Mouse (Mus musculus) heart, adult 2 months (tissue): ENCODE results near the gene Srgap1. TPM values are rescaled to one million over a fixed set of nuclear protein-coding genes. Genes with fewer than 3 reads are reported as not detected.

ENCODE experiments used
- DNase-seq, 2 experiments: peaks; one replicate each; pipeline ENCODE4 v3.0.0; 2021
- H3K27ac ChIP-seq: fragments of 200-600 bp; 2 replicates; pipeline ENCODE4 v1.8.1; 2022
- H3K27me3 ChIP-seq: fragments of 200-500 bp; 2 replicates; pipeline ENCODE4 v1.6.1; 2012; ENCODE audit warnings: mild to moderate bottlenecking, low read length, inconsistent platforms, mixed read lengths; ENCODE audit not compliant: control insufficient read depth, insufficient read depth
- H3K36me3 ChIP-seq: fragments of 200-500 bp; 2 replicates; pipeline ENCODE4 v1.6.1; 2012; ENCODE audit warnings: low read length, inconsistent platforms; ENCODE audit not compliant: control insufficient read depth, insufficient read depth
- H3K4me1 ChIP-seq: fragments of 200-500 bp; 2 replicates; pipeline ENCODE4 v1.6.1; 2011; ENCODE audit warnings: low read length; ENCODE audit not compliant: control insufficient read depth, insufficient read depth
- H3K4me3 ChIP-seq: fragments of 200-600 bp; 2 replicates; pipeline ENCODE4 v1.8.1; 2022
- H3K79me2 ChIP-seq: fragments of 200-500 bp; replicated peaks from 2 replicates; pipeline ENCODE4 v1.6.1; 2012; ENCODE audit warnings: mild to moderate bottlenecking, inconsistent platforms, low read length, moderate library complexity, mixed read lengths; ENCODE audit not compliant: control insufficient read depth, insufficient read depth
- H3K9ac ChIP-seq: fragments of 200-500 bp; 2 replicates; pipeline ENCODE4 v1.6.1; 2012; ENCODE audit warnings: low read depth, mild to moderate bottlenecking, control low read depth, inconsistent platforms, low read length, mixed read lengths
- CTCF ChIP-seq: fragments of 200-600 bp; IDR thresholded peaks from 2 replicates; pipeline ENCODE4 v1.8.1; 2022; ENCODE audit warnings: antibody characterized with exemption, mild to moderate bottlenecking, moderate library complexity
- EP300 ChIP-seq: fragments of 200-500 bp; IDR thresholded peaks from 2 replicates; pipeline ENCODE4 v1.6.1; 2011; ENCODE audit warnings: low read depth, low read length, control low read depth; ENCODE audit not compliant: insufficient read depth
- POLR2A ChIP-seq: fragments of 200-500 bp; IDR thresholded peaks from 2 replicates; pipeline ENCODE4 v1.6.1; 2011; ENCODE audit warnings: mild to moderate bottlenecking, low read depth, low read length, control low read depth; ENCODE audit not compliant: insufficient read depth
- WGBS: fragments of 180-500 bp; shearing (Covaris S2); methylation state at CpG from one replicate; pipeline ENCODE4 v1.1.7; 2018; 5-methylcytosine and 5-hydroxymethylcytosine counted together
- intact Hi-C: fragments of 180-260 bp; cut with DNase I; formaldehyde crosslinking; loops from one replicate; pipeline ENCODE4 v1.15.1; 2025
- long read RNA-seq: library from polyadenylated mRNA; stranded (forward); transcript quantifications from one replicate; pipeline ENCODE4 v2.0.0, GENCODE M21; 2021
- polyA plus RNA-seq: library from polyadenylated mRNA; depleted of rRNA; stranded (reverse); fragments of >200 nt; gene quantifications from 2 replicates; pipeline ENCODE4 v1.2.3, GENCODE M21; 2012; rRNA removed
- total RNA-seq, 2 experiments: library from RNA; stranded (reverse); gene quantifications; 2 replicates each; pipeline ENCODE4 v1.2.3; 2021

The Srgap1 gene
- total RNA-seq (1 to 10 TPM; 1.1 to 2.1 TPM), polyA plus RNA-seq (1.3 and 1.9 TPM in 2 replicates)
- long read RNA-seq, partial matches to known transcripts, result 0 of 2 reads
- long read RNA-seq, other reads (novel, unspliced or antisense), result 2 of 2 reads

DNA sequence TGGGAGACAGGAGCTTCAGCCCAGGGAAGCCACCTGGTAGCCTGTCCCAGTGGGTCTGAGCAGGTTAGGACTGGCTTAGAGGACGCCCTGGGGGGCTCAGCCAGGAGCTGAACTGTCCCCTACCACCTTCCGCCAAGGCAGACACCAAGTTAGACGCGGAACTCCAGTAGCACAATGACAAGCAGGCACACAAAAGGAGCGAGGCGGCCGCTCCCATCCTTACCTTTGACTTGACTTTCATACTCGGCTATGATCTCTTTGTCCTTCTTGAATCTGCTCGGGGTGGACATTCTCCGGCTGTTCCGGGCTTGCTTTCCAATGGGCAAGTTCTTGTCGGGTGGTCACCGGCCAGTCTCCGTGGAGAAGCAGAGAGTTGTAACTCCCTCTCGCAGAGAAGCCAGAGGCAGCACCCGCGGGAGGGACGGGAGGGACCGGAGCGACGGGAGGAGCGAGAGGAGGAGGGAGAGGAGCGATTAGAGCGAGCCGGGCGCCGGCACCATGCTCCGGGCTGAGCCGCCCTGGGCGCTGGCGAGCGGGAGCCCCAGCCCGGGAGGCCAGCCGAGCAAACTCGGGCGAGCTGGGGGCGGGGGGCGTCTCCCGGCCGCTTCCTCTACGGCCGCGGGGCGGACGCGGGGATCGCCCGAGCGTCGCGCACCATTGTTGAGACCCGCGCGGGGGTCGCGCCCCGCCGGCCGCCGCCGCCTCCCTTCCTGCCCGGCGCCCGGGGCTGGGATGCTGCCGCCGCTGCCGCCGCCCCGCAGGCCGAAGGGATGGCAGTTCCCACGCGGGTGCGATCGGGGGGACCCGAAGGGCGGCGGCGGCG, at the start of gene Srgap1:
Srgap1 (minus strand) TSS at position 412 of the 823 bp plus-strand sequence.
- peak; percentile 72 to 75 for DNase-seq
- no peak for TF ChIP-seq POLR2A
- no peak for TF ChIP-seq EP300
- TF ChIP-seq CTCF, result no peak
- no peaks in the 10 kb centered on the region for H3K36me3 ChIP-seq
- no peaks in the 10 kb centered on the region for H3K4me1 ChIP-seq
- no peaks in the 10 kb centered on the region for H3K27me3 ChIP-seq
- peak within 1 kb of the TSS; percentile 74 for H3K9ac ChIP-seq
- intact Hi-C loops, result loop anchor here (1.0 to 5.0 kb wide), 3 partner anchors 75 to 214 kb away; no protein-coding TSS in a partner anchor
- peak within 1 kb of the TSS; percentile 64 for H3K4me3 ChIP-seq
- 1% methylated on average over 68 of the region's 79 CpGs for WGBS
- H3K27ac ChIP-seq, result peak within 1 kb of the TSS; percentile 65
- no peaks in the 10 kb centered on the region for H3K79me2 ChIP-seq

DNA sequence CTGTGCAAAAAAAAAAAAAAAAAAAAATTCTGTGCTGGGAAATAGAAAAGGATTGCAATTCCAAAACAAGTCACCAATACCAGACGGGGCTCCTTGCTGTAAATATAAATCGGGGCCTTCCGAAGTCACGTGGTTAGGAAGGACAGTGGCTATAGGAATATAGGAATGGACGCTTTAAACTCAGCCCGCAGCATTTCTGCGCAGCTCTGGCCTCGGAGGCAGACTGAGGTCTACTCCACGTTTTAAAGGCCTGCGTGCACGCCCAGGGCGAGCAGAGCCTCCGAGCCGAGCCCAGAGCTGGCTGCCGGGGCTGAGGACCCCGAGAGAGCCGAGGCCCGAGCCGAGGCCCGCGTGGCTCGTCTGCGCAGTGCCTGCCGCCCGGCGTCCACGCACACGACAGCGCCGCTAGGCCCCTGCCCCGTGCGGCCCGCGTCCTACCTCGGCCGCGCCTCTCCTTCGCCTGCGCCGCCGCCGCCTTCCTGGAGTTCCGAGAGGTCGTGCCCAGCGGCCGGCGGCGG, 49.4 kb upstream of the Srgap1 start:
- Histone ChIP-seq H3K9ac (peak overlapping the region; percentile 95), H3K27ac (peak overlapping the region; percentile 84), H3K4me3 (peak overlapping the region; percentile 57), H3K4me1 (no peaks in the 10 kb centered on the region; the same call in 1 of the 2 replicates), H3K36me3 (peaks cover 9% of the 10 kb centered on the region), H3K27me3 (no peaks in the 10 kb centered on the region), H3K79me2 (no peaks in the 10 kb centered on the region)
- TF ChIP-seq POLR2A (no peak), CTCF (no peak), EP300 (no peak)
- DNase-seq, result no peak
- intact Hi-C loops, result no loop called here
- under 1% methylated on average over 36 of the region's 48 CpGs for WGBS

DNA sequence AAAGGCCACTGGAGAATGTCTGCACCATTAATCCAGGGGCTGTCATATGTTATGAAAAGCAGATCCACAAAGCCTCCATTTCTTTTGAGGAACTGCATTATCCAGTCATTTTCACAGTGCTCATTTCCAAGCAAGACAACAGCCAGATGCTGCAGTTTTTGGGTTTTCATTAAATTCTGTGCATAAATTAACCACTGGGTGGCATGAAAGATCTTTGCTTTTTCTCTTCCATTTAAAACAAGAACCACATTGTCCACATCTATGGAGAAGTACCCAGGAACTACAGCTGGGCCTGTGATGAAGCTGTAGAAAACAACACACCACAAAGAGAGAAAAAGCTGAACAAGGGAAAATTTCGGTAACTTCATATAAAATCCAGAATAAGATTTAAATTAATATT, 43.4 kb upstream of the Srgap1 start:
- Histone ChIP-seq H3K9ac (no peak overlapping the region), H3K27ac (no peak overlapping the region), H3K4me3 (no peak overlapping the region), H3K36me3 (peaks cover 4% of the 10 kb centered on the region), H3K79me2 (no peaks in the 10 kb centered on the region), H3K27me3 (no peaks in the 10 kb centered on the region), H3K4me1 (no peaks in the 10 kb centered on the region; the same call in 1 of the 2 replicates)
- WGBS, result 91% methylated on average over 1 of the region's 1 CpGs
- intact Hi-C loops, result no loop called here
- TF ChIP-seq CTCF (peak; percentile 25), EP300 (no peak), POLR2A (no peak)
- no peak for DNase-seq

DNA sequence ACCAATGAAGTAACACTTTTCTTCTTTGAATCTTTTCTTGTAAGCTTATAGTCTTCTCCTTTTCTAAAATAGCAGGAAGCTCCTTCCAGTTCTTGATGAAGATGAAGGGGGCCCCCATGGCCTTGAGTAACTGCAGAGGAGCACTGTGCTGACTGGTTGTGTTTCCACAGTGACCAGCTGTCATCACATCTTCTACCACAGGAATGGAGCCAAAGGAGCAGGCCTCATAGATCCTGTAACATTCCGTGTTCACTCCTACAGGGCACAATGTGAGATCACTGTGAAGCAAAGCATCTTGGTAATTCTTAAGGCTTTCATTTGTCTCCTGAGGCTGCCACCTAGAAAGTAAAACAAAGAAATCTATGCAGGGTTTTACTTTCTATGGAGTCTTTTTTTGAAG, 34.2 kb upstream of the Srgap1 start:
- H3K79me2 ChIP-seq, result no peaks in the 10 kb centered on the region
- DNase-seq, result no peak
- H3K4me1 ChIP-seq, result no peaks in the 10 kb centered on the region
- TF ChIP-seq CTCF, result no peak
- TF ChIP-seq POLR2A, result no peak
- H3K36me3 ChIP-seq, result peaks cover 1% of the 10 kb centered on the region; the same call in 1 of the 2 replicates
- no peaks in the 10 kb centered on the region for H3K27me3 ChIP-seq
- H3K27ac ChIP-seq, result no peak overlapping the region
- intact Hi-C loops, result no loop called here
- no peak overlapping the region for H3K4me3 ChIP-seq
- 42% methylated on average over 1 of the region's 1 CpGs for WGBS
- no peak overlapping the region for H3K9ac ChIP-seq

DNA sequence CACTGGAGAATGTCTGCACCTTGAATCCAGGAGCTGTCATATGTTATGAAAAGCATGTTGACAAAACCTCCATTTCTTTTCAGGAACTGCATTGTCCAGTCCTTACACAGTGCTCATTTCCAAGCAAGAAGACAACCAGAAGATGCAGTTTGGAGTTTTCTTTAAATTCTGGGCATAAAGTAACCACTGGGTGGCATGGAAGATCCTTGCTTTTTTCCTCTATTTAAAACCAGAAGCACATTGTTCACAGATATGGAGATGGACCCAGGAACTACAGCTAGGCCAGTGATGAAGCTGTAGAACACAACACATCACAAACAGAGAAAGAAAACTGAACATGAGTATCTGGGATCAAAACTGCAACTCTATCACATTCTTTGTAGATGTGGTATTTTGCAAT, 22.0 kb upstream of the Srgap1 start:
- Histone ChIP-seq H3K27ac (no peak overlapping the region), H3K36me3 (no peaks in the 10 kb centered on the region), H3K79me2 (no peaks in the 10 kb centered on the region), H3K27me3 (no peaks in the 10 kb centered on the region), H3K4me1 (no peaks in the 10 kb centered on the region), H3K4me3 (no peak overlapping the region), H3K9ac (no peak overlapping the region)
- intact Hi-C loops, result no loop called here
- TF ChIP-seq EP300, result no peak
- TF ChIP-seq POLR2A, result no peak
- peak; percentile 41 for TF ChIP-seq CTCF
- DNase-seq, result no peak

DNA sequence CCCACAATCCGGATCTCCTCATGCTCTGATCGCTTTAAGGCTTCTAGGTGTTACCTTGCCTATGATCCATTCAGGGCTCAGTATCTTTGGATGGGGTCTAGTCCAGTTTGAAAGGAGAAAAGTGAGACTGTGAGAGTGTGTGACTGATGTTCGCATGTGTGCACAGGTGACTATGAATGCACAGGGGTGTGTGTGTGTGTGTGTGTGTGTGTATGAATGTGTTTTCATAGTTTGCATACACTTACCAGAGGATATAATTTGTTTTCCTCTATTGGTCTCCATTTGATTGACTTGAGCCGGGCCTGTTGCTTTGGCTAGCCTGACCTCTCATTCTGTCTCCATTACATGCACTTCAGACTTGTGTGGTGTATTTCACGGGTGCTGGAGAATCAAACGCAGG, 8.7 kb upstream of the Srgap1 start:
- no peaks in the 10 kb centered on the region; the same call in 1 of the 2 replicates for H3K4me1 ChIP-seq
- no peaks in the 10 kb centered on the region for H3K79me2 ChIP-seq
- H3K9ac ChIP-seq, result no peak overlapping the region
- no peak overlapping the region for H3K27ac ChIP-seq
- intact Hi-C loops, result no loop called here
- no peaks in the 10 kb centered on the region for H3K36me3 ChIP-seq
- H3K27me3 ChIP-seq, result no peaks in the 10 kb centered on the region
- no peak for DNase-seq
- 88% methylated on average over 6 of the region's 6 CpGs for WGBS
- no peak overlapping the region for H3K4me3 ChIP-seq
- TF ChIP-seq CTCF, result no peak
- no peak for TF ChIP-seq POLR2A
- no peak for TF ChIP-seq EP300
